In the genomic region with DNA sequence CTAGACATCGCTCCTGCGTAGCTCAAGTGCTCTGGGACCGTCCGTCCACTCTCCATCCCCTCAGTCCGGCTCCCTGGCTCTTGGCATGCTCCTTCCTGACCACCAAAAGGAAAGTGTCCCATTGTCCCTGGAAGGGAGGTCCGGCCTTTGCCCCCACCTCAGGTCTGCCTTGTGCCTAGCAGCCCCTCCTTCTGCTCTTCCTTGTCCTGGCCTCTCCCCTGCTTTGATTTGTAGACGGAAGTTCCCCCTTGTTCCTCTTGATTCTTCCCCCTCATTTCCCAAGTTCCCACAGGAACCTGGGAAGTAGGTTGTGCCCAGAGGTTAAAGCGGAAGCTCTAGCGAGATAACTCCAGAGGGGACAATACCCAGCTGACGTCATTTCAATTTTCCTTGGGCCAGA, we compare ENCODE assay signal across 14 mouse cellular contexts.
DNase-seq lines count a peak whose midpoint lies in the region; ATAC-seq and TF ChIP-seq lines count a peak whose summit lies in the region.
"Had no signal": no experiment of that assay in that cellular context is flagged by ENCODE, and none has a peak within 500 bp of the region (broad histone marks: within the 10 kb centered on the region; RNA-seq: fewer than 3 reads in every experiment).

No protein-coding gene starts in this region.

- in situ Hi-C loops in ES-E14 (cut with MboI; ENCODE audit: low sequenced_read_pairs in 2 of 2, unreplicated experiment in 2 of 2): no loop called here

- H3K27me3 ChIP-seq in heart, embryonic 12.5 days (replicated peaks): no peaks in the 10 kb centered on the region; the same call in 1 of the 2 replicates
- H3K27me3 ChIP-seq: CH12.LX; neural tube, embryonic 15.5 days had no signal

- 69% methylated on average over 10 of the region's 10 CpGs for WGBS in heart, embryonic 12.5 days

- H3K4me3 ChIP-seq in ES-E14 (ENCODE audit: insufficient read depth in 1 of 2, low read depth in 1 of 2, low read length in 2 of 2, poor library complexity in 1 of 2, severe bottlenecking in 1 of 2): no peak overlapping the region
- H3K4me3 ChIP-seq in heart, embryonic 12.5 days: no peak overlapping the region
- H3K4me3 ChIP-seq: erythroblast, embryonic 14.5 days; neural tube, embryonic 15.5 days had no signal

- no peaks in the 10 kb centered on the region for H3K9me3 ChIP-seq in ES-E14 (ENCODE audit: control insufficient read depth, insufficient read depth, low read depth, low read length)
- H3K9me3 ChIP-seq in heart, embryonic 12.5 days (replicated peaks): no peaks in the 10 kb centered on the region
- H3K9me3 ChIP-seq: neural tube, embryonic 15.5 days had no signal

- peak; percentile 49 for DNase-seq in kidney, adult 11 months
- DNase-seq in kidney, adult 18-20 months: no peak
- DNase-seq in ES-E14 (ENCODE audit: low read depth, low spot score): no peak
- peak; percentile 30 to 80 for DNase-seq in kidney, postnatal 25 days
- no peak for DNase-seq in spleen, postnatal 4 days (ENCODE audit: low spot score in 2 of 2)
- no peak for DNase-seq in right cerebral cortex, postnatal 14 days
- DNase-seq in cerebellum, postnatal 14 days: no peak
- DNase-seq: cerebellum, adult 8-10 months; left cerebral cortex, postnatal 4 days; right cerebral cortex, postnatal 25 days had no signal

- no peak overlapping the region for H3K27ac ChIP-seq in ES-E14 (ENCODE audit: insufficient read depth, low read depth, low read length, poor library complexity, severe bottlenecking)
- H3K27ac ChIP-seq in heart, embryonic 12.5 days (ENCODE audit: poor library complexity, severe bottlenecking): no peak overlapping the region
- H3K27ac ChIP-seq: neural tube, embryonic 15.5 days had no signal

- 0 out of 2 replicates have a peak overlapping the region, but pooled peaks have one; percentile 20 for H3K9ac ChIP-seq in ES-E14 (ENCODE audit: insufficient read depth, low read depth, low read length, poor library complexity, severe bottlenecking)
- no peak overlapping the region for H3K9ac ChIP-seq in heart, embryonic 12.5 days
- H3K9ac ChIP-seq: neural tube, embryonic 15.5 days had no signal

- no peak overlapping the region for H3K4me2 ChIP-seq in heart, embryonic 12.5 days
- H3K4me2 ChIP-seq: neural tube, embryonic 15.5 days had no signal

- H3K4me1 ChIP-seq in ES-E14 (ENCODE audit: control insufficient read depth in 2 of 2, insufficient read depth in 2 of 2, low read length in 2 of 2, poor library complexity in 1 of 2): peaks cover 6 to 41% of the 10 kb centered on the region in 2 experiments
- no peaks in the 10 kb centered on the region for H3K4me1 ChIP-seq in heart, embryonic 12.5 days (replicated peaks)

- ATAC-seq in heart, embryonic 12.5 days (ENCODE audit: insufficient number of reproducible peaks, low FRiP score): peak; percentile 38; the same call in 1 of the 2 replicates

- peaks cover 16% of the 10 kb centered on the region for H3K36me3 ChIP-seq in ES-E14 (ENCODE audit: control insufficient read depth, insufficient read depth, low read length, poor library complexity, severe bottlenecking)
- peaks cover 15% of the 10 kb centered on the region for H3K36me3 ChIP-seq in heart, embryonic 12.5 days
- H3K36me3 ChIP-seq: neural tube, embryonic 15.5 days had no signal

TF ChIP-seq in ES-E14, 5 proteins besides CTCF, POLR2A, EP300 and RAD21:
- TF ChIP-seq ZNF384 (IDR thresholded peaks at IDR 0.05; ENCODE audit: low read depth, low read length): no peak
- TF ChIP-seq MAFK (IDR thresholded peaks at IDR 0.05; ENCODE audit: insufficient read depth, low read depth, low read length): no peak
- no peak for TF ChIP-seq CHD2 (IDR thresholded peaks at IDR 0.05; ENCODE audit: low read depth, low read length)
- no peak for TF ChIP-seq ZC3H11A (IDR thresholded peaks at IDR 0.05; ENCODE audit: borderline replicate concordance, low read depth, low read length)
- TF ChIP-seq HCFC1 (IDR thresholded peaks at IDR 0.05; ENCODE audit: borderline replicate concordance, insufficient read depth, low read length): no peak

Comparison
In these comparisons a context has a peak if more than half of its experiments do, and no peak if none do; other contexts are left out.
1. DNase-seq: peak in kidney, adult 11 months (single experiment) and kidney, postnatal 25 days (2 of 2); none in kidney, adult 18-20 months (single experiment), ES-E14 (single experiment), spleen, postnatal 4 days (0 of 2), right cerebral cortex, postnatal 14 days (single experiment) and cerebellum, postnatal 14 days (0 of 2).